Mouse (Mus musculus): ENCODE measurements around the gene Zfand6. TPM values are rescaled to one million over a fixed set of nuclear protein-coding genes. Genes with fewer than 3 reads are reported as not detected.

The Zfand6 gene
- 64.5 and 101 TPM in 2 replicates for polyA plus RNA-seq (2012; rRNA removed)

GRCm38 (mm10) chr7:84689251-84690100 is at the start of gene Zfand6:
Gene Zfand6 (minus strand): TSS chr7:84689959.

DNA sequence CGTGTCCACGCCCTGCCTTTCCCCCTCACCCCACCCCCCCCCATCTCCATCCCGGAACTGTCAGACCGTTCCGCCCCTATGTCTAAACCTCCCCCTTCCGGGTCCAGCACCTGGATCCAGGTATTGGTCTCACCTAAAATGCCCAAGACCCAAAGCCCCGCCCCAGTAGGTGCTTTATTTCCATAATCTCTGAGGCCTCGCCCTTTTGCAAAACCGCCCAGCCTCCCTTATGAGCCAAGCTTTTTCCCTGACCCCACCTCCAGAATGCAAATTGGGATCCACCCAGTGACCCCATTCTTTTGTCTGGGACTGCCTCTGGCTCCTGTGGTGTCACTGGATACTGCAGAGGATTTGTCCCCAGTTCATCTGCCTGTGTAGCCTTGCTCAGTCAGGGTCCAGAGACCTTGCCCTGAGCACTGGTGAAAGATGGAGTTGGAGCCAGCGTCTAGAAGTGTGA is 83.4 kb downstream of the Zfand6 start, which contains the start of gene Fah:
Gene Fah, minus strand, starts transcription at position 430 of the 457 bp plus-strand sequence.

Other genes starting within 250 kb of the Zfand6 start
- gene Gm2115, start 161.0 kb downstream of the Zfand6 start, polyA plus RNA-seq (2012; rRNA removed): 0.15 and 0.16 TPM in 2 replicates
- gene Fah, start 83.2 kb downstream of the Zfand6 start, polyA plus RNA-seq (2012; rRNA removed): 22.0 and 28.8 TPM in 2 replicates
- not detected in 2 replicates for gene Olfr291, start 163.6 kb upstream of the Zfand6 start, polyA plus RNA-seq (2012; rRNA removed)